Comparison of ENCODE assay signal across 33 mouse cellular contexts in the genomic region with DNA sequence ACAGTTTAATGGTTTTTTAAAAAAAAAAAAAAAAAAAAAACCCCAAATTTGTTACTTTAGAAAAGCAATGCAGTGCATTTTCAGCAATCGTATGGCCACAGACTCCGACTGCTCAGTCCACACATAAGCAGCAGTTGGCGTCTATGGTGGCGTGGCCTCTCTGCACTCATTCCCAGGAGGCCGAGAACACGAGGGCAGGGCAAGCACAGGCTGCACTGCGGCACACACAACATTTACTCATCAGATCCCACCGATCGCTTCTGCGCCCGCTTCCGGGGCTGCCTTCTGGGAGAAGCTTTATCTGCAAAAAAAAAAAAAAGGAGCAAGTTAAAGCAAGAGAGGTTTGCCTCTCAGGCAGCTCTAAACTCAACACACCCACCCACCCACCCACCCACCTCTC.
"Had no signal": no experiment of that assay in that cellular context is flagged by ENCODE, and none has a peak within 500 bp of the region (broad histone marks: within the 10 kb centered on the region; RNA-seq: fewer than 3 reads in every experiment).

No protein-coding gene starts in this region.

- H3K4me1 ChIP-seq: heart, embryonic 12.5 days; heart, embryonic 13.5 days; heart, embryonic 15.5 days; hindbrain, embryonic 10.5 days; hindbrain, embryonic 12.5 days; hindbrain, embryonic 13.5 days; hindbrain, embryonic 15.5 days; intestine, embryonic 15.5 days; kidney, embryonic 15.5 days had no signal

- H3K27ac ChIP-seq: heart, embryonic 13.5 days; heart, embryonic 15.5 days; hindbrain, embryonic 10.5 days; hindbrain, embryonic 12.5 days; hindbrain, embryonic 13.5 days; hindbrain, embryonic 14.5 days; hindbrain, embryonic 15.5 days; hindbrain, postnatal 0 days; intestine, embryonic 15.5 days; kidney, embryonic 15.5 days; kidney, postnatal 0 days; layer of hippocampus, adult 2 months; left cerebral cortex, adult 2 months had no signal

- H3K27me3 ChIP-seq: heart, embryonic 12.5 days; heart, embryonic 13.5 days; heart, embryonic 15.5 days; hindbrain, embryonic 12.5 days; hindbrain, embryonic 13.5 days; hindbrain, embryonic 15.5 days; intestine, embryonic 15.5 days; kidney, embryonic 15.5 days had no signal

- H3K4me3 ChIP-seq: heart, embryonic 12.5 days; heart, embryonic 13.5 days; heart, embryonic 15.5 days; hindbrain, embryonic 10.5 days; hindbrain, embryonic 12.5 days; hindbrain, embryonic 13.5 days; hindbrain, embryonic 15.5 days; intestine, embryonic 15.5 days; kidney, embryonic 15.5 days; layer of hippocampus, adult 2 months; left cerebral cortex, adult 2 months had no signal

- H3K9ac ChIP-seq: heart, embryonic 12.5 days; heart, embryonic 13.5 days; heart, embryonic 15.5 days; hindbrain, embryonic 12.5 days; hindbrain, embryonic 13.5 days; hindbrain, embryonic 14.5 days; hindbrain, embryonic 15.5 days; intestine, embryonic 15.5 days; kidney, embryonic 15.5 days had no signal

- ATAC-seq: hindbrain, embryonic 16.5 days; hindbrain, postnatal 0 days; intestine, embryonic 15.5 days; intestine, embryonic 16.5 days; intestine, postnatal 0 days had no signal

- H3K9me3 ChIP-seq: heart, embryonic 12.5 days; heart, embryonic 13.5 days; heart, embryonic 15.5 days; hindbrain, embryonic 10.5 days; hindbrain, embryonic 12.5 days; hindbrain, embryonic 13.5 days; hindbrain, embryonic 15.5 days; intestine, embryonic 15.5 days; kidney, embryonic 15.5 days had no signal

- DNase-seq: heart, postnatal 10 days; heart, postnatal 14 days; heart, postnatal 36 days; heart, postnatal 4 days; kidney, adult 11 months; kidney, adult 18-20 months; kidney, adult 2 months; kidney, adult 8-10 months; kidney, adult 9 months; kidney, postnatal 10 days; kidney, postnatal 14 days; kidney, postnatal 25 days; kidney, postnatal 36 days; kidney, postnatal 4 days; layer of hippocampus, adult 9-11 months; layer of hippocampus, postnatal 36 days had no signal

- H3K4me2 ChIP-seq: heart, embryonic 12.5 days; heart, embryonic 13.5 days; heart, embryonic 15.5 days; hindbrain, embryonic 12.5 days; hindbrain, embryonic 13.5 days; hindbrain, embryonic 14.5 days; hindbrain, embryonic 15.5 days; intestine, embryonic 15.5 days; kidney, embryonic 15.5 days had no signal
